Mouse (Mus musculus): ENCODE results near the gene Timmdc1.

The Timmdc1 gene

DNA sequence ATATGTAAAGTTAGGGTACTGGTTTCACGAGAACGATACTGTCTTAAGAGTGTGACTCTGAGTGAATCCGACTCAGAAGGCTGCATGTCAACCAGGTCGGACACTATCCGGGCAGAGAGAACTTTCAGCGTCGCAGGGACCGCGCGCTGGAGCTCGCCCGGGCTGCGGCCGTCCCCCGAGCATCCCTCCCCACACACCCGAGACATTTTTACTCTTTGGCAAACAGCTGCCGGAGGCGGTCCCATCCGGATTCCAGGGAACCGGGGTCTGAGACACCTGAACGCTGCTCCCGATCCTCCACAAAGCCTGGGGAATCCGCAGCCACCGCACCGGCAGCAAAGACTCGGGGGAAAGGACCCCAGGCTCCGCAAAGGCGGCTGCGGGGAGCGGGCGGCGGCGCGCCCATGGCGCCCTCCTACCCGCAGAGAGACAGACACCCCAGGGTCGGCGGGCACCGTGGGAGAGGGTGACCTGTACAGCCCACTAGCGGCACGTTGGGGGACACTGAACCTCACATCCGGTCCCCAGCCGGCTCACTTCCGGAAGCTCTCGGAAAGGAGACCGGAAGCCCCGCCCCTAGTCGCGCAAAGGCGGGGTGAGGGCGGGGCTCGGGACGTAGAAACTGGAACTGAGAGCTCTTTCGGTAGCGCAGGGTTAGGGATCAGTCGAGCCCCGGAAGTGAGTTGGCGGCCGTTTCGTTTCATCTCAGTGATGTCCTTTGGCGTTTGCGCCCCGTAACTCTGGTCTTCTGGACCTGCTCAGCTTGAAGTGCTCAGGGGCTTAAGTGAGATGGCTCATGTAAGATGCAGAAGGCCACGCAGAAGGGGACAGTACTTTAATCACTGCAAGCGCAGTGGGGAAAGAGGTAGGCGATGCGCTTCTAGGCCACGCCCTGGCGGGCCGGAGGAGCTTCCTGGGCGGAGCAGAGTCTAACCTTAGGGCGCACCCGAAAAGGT lies at the start of gene Timmdc1:
Timmdc1 (minus strand) TSS at position 535 of the 956 bp plus-strand sequence.
- DNase-seq = peak; percentile 93

DNA sequence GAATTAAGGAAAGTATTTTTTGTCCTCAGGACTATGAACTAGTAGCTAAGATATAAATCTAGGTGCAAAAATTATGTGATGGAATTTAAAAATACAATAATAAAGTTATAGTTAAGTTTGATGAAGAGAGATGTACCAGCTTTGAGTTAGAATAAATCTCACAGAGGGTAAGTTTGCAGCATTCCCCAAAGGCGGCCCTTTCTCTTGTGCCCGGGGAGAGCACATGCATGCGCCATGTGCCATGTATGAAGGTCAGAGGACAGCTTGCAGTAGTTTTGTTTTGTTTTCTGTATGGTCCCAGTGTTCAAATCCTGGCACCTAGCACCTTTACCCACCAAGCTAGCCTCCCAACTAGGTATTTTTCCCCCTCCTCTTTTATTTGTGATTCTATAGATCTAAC lies 49.0 kb upstream of the Timmdc1 start:
- DNase-seq = no peak

GRCm38 (mm10) chr16:38568192-38568591 lies 45.7 kb upstream of the Timmdc1 start:
- no peak for DNase-seq

DNA sequence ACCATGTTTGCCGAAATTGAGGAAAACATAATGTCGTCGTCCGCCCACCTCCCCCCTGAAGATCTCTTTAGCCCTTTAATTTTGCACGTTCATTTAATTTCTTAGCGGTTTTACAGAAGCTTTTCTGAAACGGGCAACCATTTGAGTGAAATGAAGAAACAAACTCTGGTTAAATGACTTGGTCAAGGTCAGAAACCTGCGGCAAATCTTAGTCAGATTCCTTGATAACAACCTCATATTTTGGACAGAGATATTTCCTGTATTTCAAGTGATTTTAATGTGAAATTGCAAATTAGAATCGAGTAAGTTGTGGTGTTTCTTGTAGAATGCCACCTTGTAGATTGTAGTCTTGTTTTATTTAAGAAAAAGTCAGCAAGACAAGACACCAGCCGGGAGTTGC lies 41.1 kb upstream of the Timmdc1 start:
- DNase-seq = no peak

- no peak for DNase-seq
Measured at GRCm38 (mm10) chr16:38562968-38563327, 40.5 kb upstream of the Timmdc1 start.

GRCm38 (mm10) chr16:38562131-38562967 lies 39.9 kb upstream of the Timmdc1 start:
- peak; percentile 95 for DNase-seq

DNA sequence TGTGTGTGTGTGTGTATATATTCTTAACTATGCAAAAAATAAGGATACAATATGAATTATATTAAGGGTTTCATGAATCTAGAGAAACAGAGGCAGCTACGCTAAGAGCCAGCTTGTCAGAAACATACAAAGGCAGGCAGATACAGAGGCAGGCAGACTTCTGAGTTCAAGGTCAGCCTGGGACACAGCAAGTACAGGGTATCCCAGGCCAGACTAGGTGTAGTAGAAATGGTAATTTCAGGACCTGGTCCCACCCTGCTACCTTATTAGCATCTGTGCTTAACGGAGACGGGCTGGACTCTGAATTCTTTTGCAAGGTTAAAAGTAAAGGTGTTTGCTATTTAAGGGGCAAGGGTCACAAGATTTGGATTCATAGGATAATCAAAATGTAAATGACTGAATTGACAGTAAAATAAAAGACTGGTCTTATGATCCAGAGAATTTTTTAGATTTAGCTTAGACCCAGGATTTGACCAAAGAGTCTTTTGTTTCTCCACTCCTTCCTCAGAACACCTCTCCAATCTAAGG lies 35.8 kb upstream of the Timmdc1 start, which contains the start of gene Tmem39a:
Tmem39a (plus strand) TSS at position 478 of the 528 bp plus-strand sequence.
- DNase-seq = no peak

DNA sequence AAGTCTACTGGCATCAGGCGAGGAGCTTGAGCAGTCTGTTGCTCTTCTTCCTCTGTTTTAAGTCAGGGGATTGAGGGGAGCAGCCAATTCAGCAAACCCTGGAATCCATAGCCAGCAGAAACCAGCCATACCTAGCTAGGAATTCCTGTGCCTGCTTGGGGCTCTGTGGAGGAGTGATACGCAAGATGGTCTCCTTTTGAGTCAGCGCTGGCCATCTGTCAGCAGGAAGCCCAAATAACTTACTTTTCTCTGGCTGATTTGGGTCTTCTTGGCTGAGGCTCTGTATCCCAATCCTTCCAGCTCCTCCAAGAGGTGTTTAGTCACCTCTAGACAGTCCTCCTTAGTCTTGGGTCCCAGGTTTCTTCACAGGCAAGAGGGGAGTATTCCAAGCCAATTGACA lies 33.5 kb upstream of the Timmdc1 start:
- no peak for DNase-seq

DNA sequence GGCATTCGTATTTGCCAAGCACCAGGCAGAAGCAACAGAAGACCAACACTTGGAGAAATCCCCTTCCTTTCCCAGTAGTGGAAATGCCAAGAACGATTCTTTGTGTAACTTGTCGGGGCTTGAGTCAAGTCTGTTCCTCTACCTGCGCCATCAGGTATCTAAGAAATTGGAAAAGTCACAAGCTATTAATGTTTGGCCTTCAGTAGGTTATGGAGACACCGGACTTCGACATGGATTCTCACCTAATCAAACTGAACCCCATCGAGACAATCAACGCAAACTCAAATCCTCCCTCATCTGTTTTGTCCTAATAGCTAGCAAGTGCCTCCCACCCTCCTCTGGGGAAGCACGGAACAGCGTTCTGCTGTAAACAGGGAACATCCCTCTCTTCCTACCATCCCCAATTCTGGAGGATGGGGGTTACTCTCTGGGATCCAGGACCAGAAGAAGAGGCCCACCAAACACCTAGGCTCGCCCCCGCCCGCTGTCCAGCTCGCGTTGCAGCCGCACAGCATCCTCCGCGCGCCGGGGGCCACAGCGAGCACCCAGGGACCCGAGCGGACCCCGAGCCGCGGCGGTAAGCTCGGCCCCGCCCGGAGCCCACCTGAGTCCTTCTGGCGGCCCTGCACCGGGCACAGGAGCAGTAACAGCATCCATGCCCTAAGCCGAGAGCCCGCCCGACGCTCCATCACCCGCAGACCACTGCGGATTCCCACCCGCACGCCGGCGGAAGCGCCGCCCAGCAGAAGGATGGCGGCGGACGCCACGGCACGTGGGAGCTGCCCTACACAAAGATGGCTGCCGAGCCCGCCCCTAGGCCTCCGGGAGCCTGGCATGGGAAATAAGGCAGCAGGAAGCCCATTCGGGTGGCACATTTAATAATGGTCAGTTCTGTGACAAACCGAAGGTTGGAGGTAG lies 27.3 kb upstream of the Timmdc1 start, which contains the start of gene Poglut1:
Poglut1 (minus strand) TSS at position 780 of the 918 bp plus-strand sequence.
- DNase-seq = peak; percentile 84

DNA sequence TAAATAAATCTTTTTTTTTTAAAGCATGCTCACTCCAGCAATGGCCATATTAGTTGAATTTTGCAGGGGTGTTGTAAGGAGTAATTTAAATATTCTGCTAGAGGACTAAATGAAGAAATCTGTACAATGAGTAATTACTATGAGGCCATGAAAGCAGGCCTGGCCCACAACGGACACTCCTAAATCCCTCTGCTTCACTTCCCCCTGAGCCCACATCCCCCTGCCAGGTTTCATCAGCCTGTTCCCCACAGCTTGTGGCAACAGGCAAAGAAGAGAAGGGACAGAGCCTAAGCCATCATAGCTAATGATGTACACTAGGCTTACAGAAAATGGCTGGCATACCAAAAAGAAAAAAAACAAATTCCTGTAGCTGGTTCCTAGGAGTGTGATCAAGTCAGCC lies 25.5 kb upstream of the Timmdc1 start:
- DNase-seq = no peak

DNA sequence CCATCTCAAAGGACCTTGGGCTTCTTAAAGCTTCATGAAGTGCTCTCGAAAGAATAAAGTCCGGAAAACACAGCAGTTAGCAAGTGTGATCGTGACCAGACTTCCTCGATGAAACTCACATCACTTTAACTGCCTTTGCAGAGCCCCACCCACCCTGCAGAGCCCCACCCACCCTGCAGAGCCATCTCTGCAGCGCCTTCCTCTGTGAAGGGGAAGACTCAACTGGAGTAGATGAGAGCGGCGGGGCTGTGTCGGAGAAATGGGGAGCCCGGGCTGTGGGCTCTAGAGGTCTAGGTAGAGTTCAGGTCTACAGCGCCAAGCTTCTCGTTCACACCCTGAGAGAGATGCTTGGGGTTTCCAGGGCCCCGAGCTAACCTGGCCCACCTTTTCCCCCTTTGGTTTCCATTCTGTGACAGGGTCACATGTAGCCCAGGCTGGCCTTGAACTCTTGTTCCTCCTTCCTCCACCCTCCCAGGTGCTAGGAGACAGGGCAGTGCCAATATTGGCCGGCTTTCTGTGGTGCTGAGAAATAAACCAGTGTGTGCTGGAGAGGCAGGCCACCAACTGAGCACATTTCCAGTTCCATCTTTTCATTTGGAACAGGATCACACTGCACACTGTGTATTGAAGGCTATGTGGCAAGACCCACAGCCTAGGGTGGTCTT lies 16.4 kb upstream of the Timmdc1 start:
- no peak for DNase-seq

- DNase-seq = peak; percentile 86
Measured at GRCm38 (mm10) chr16:38536544-38537146, 14.2 kb upstream of the Timmdc1 start.

- no peak for DNase-seq
Measured at GRCm38 (mm10) chr16:38526264-38526663, 3.8 kb upstream of the Timmdc1 start.

DNA sequence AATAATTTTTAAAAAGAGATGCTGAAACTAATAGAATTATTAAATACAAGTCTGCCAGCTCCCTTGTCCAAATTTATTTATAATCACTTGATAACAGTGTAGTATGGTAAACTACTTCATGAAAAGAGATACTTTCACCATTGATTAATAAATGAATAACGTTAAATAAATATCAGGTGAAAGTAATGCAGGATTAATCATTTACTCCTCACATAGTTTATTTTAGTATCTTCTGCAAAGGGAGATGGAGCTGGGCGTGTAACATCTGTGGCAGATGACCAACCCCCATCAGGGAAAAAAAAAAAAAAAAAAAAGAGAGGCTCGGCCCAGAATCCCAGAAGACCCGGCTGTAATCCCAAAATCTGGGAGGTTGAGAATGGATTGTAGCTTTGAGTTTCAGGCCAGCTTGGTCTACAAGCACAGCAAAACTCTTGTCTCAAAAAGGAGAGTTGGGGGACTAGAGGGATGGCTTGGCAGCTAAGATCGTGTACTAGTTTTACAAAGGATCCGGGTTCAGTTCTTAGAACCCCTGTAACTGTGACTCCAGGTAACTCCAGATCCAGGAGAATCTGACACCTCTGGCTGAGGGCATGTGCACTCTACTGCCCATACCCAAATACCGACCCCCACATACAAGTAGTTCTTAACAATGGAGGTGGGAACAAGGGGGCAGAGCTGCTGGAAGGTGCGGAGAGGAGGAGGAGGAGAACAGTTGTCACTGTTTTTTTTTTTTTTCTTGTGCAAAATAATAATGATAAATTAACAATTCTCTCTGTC lies 1.1 kb downstream of the Timmdc1 start:
- no peak for DNase-seq

GRCm38 (mm10) chr16:38519140-38519539 lies 3.3 kb downstream of the Timmdc1 start:
- DNase-seq = no peak

- DNase-seq = no peak
Measured at GRCm38 (mm10) chr16:38510846-38511245, 11.6 kb downstream of the Timmdc1 start.

GRCm38 (mm10) chr16:38506041-38506634 lies 16.3 kb downstream of the Timmdc1 start:
- DNase-seq = peak; percentile 48

- DNase-seq = no peak
Measured at GRCm38 (mm10) chr16:38503528-38503927, 18.9 kb downstream of the Timmdc1 start.

GRCm38 (mm10) chr16:38502469-38502868 lies 20.0 kb downstream of the Timmdc1 start:
- DNase-seq = no peak

- no peak for DNase-seq
Measured at GRCm38 (mm10) chr16:38496604-38497140, 25.8 kb downstream of the Timmdc1 start.
